Mouse (Mus musculus) limb, embryonic 15.5 days (tissue): ENCODE data around the gene Lamp1. TPM values are rescaled to one million over a fixed set of nuclear protein-coding genes. Genes with fewer than 3 reads are reported as not detected.

ENCODE experiments used
- ATAC-seq: fragments of 200-750 bp; cut with Nextera tagmentation; 2 replicates; pipeline ENCODE4 v1.8.0; 2017; ENCODE audit warnings: low read depth, moderate TSS enrichment; ENCODE audit not compliant: insufficient number of reproducible peaks, low FRiP score, low TSS enrichment
- H3K27ac ChIP-seq: fragments of 300-500 bp; sonication (generic); 2 replicates; pipeline ENCODE4 v1.5.1; 2015; ENCODE audit warnings: moderate library complexity, mild to moderate bottlenecking, inconsistent platforms
- H3K27me3 ChIP-seq: fragments of 300-500 bp; sonication (generic); 2 replicates; pipeline ENCODE4 v1.6.1; 2015; ENCODE audit warnings: inconsistent platforms
- H3K36me3 ChIP-seq: fragments of 300-500 bp; sonication (generic); 2 replicates; pipeline ENCODE4 v1.6.1; 2015; ENCODE audit warnings: inconsistent platforms
- H3K4me1 ChIP-seq: fragments of 300-500 bp; sonication (generic); 2 replicates; pipeline ENCODE4 v1.6.1; 2015; ENCODE audit warnings: inconsistent platforms
- H3K4me2 ChIP-seq: fragments of 300-500 bp; sonication (generic); 2 replicates; pipeline ENCODE4 v1.6.1; 2015; ENCODE audit warnings: mild to moderate bottlenecking, inconsistent platforms
- H3K4me3 ChIP-seq: fragments of 300-500 bp; sonication (generic); 2 replicates; pipeline ENCODE4 v1.5.1; 2015; ENCODE audit warnings: mild to moderate bottlenecking, inconsistent platforms
- H3K9ac ChIP-seq: fragments of 300-500 bp; sonication (generic); 2 replicates; pipeline ENCODE4 v1.6.1; 2015; ENCODE audit warnings: inconsistent platforms
- H3K9me3 ChIP-seq: fragments of 300-500 bp; sonication (generic); 2 replicates; pipeline ENCODE4 v1.6.1; 2016; ENCODE audit warnings: inconsistent platforms
- WGBS: fragments of 180-500 bp; shearing (Covaris S2); methylation state at CpG from one replicate; pipeline ENCODE4 v1.1.7; 2015; 5-methylcytosine and 5-hydroxymethylcytosine counted together
- microRNA counts: library from miRNA; unstranded; fragments of <30 nt; microRNA quantifications from one replicate; lab custom pipeline; 2016
- microRNA-seq: library from miRNA; unstranded; fragments of <30 nt; microRNA quantifications from one replicate; pipeline ENCODE4, GENCODE M21; 2016
- polyA plus RNA-seq: library from polyadenylated mRNA; unstranded; fragments of >200 nt; fragmentation: Nextera tagmentation; extraction: Ambion mirVana; gene quantifications from 2 replicates; pipeline ENCODE4 v1.2.1, GENCODE M21; 2015

Lamp1 gene
- polyA plus RNA-seq, 1 experiment from 2014 or later = 324 TPM

DNA sequence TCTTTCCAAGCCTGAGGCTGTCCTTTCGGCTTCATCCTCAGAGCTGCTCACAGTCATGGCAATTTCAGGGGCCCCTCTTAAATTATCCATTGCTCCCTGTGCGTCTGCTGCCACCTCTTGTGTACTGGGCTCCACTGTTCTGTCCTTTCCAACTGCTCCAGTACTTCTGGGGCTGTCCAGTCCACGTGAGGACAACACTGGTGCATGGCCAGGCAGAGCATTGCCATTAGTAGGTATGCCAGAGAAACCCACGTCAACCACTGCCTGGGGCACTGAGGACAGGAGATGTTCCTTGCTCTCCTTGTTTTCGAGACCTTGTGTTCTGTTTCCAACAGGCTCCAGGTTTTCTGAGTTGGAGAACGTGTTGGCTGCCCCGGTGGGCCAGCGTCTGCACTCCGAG, 65.5 kb downstream of the Lamp1 start:
- Histone ChIP-seq H3K4me2 (no peak overlapping the region), H3K4me1 (peaks cover 11% of the 10 kb centered on the region), H3K9ac (no peak overlapping the region), H3K9me3 (no peaks in the 10 kb centered on the region), H3K27me3 (no peaks in the 10 kb centered on the region), H3K4me3 (no peak overlapping the region), H3K36me3 (no peaks in the 10 kb centered on the region), H3K27ac (no peak overlapping the region)
- ATAC-seq = no peak
- 77% methylated on average over 9 of the region's 9 CpGs for WGBS

MicroRNA genes within 50 kb of the gene (microRNA counts, 519-probe panel; counts per million panel counts)
- 1,902 counts per million, percentile 31 among the panel's probes with 10 or more counts for microRNA mmu-miR-1968 (lab: Ali Mortazavi, UCI)

Small RNAs within 50 kb of the gene (microRNA-seq; reads per million reads assigned to microRNA genes)
- gene Mir1968 (4.9 reads per million, percentile 16 among the genes with 10 or more reads in this experiment), gene Mir7065 (not detected)

Other genes starting within 250 kb of the Lamp1 start
- not detected in 2 replicates for gene F7, start 133.1 kb upstream of the Lamp1 start, polyA plus RNA-seq
- 0.70 and 0.89 TPM in 2 replicates for gene F10, start 121.9 kb upstream of the Lamp1 start, polyA plus RNA-seq
- 0.24 and 0.32 TPM in 2 replicates for gene Proz, start 98.2 kb upstream of the Lamp1 start, polyA plus RNA-seq
- 37.8 and 39.5 TPM in 2 replicates for gene Pcid2, start 53.7 kb upstream of the Lamp1 start, polyA plus RNA-seq
- gene Cul4a, start 53.5 kb upstream of the Lamp1 start, polyA plus RNA-seq = 105 and 112 TPM in 2 replicates
- 10.2 and 10.9 TPM in 2 replicates for gene Grtp1, start 41.5 kb downstream of the Lamp1 start, polyA plus RNA-seq
- gene Adprhl1, start 95.0 kb downstream of the Lamp1 start, polyA plus RNA-seq = 5.0 and 17.3 TPM in 2 replicates
- 29.7 and 32.0 TPM in 2 replicates for gene Dcun1d2, start 129.0 kb downstream of the Lamp1 start, polyA plus RNA-seq
- gene Tmco3, start 129.0 kb downstream of the Lamp1 start, polyA plus RNA-seq = 44.4 and 47.7 TPM in 2 replicates
- gene Tfdp1, start 179.6 kb downstream of the Lamp1 start, polyA plus RNA-seq = 143 and 160 TPM in 2 replicates
- gene Atp4b, start 237.7 kb downstream of the Lamp1 start, polyA plus RNA-seq = not detected in 2 replicates
- gene Grk1, start 245.9 kb downstream of the Lamp1 start, polyA plus RNA-seq = not detected in 2 replicates